Mouse (Mus musculus) small intestine, adult 2 months (tissue): ENCODE results near the gene Insm1.

Source experiments
- CTCF ChIP-seq: fragments of 200-500 bp; IDR thresholded peaks from 2 replicates; pipeline ENCODE4 v1.5.1; 2012; ENCODE audit warnings: low read depth, mild to moderate bottlenecking, control low read depth, inconsistent platforms, low read length, moderate library complexity, mixed read lengths; ENCODE audit not compliant: insufficient replicate concordance, insufficient read length; ENCODE audit errors: extremely low read depth
- POLR2A ChIP-seq: fragments of 200-500 bp; IDR thresholded peaks from 2 replicates; pipeline ENCODE4 v1.6.1; 2012; ENCODE audit warnings: low read depth, mild to moderate bottlenecking, control low read depth, inconsistent platforms, low read length, moderate library complexity

DNA sequence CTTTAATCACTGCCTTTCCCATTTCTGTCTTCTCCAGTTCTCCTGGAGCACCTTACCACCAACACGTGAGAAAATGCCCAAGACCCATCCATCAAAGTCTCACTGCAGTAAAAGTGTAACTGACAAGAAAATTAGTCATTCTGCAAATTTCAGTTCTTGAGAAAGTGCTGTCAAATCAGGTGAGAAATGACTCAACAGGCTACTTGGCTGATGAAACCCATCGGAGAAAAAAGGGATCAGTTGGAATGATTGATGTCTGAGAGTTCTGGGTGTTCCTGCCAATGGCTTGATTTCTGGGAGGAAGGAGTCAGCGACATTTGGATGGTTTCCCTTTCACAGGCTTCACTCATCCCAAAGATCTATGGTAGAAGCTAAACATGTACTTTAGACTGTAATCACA is 44.8 kb downstream of the Insm1 start:
- no peak for TF ChIP-seq CTCF
- no peak for TF ChIP-seq POLR2A
